Mouse (Mus musculus) thymus, postnatal 0 days (tissue): ENCODE measurements at regions not wholly inside any gene's neighbourhood (a gene's known extent, or its start where the extent isn't known, plus 50 kb on each side); places are given as distances from the start of the nearest gene placed in this dataset.
A peak's percentile ranks its signal among the peaks of the same experiment; 100 is the strongest.

Experiments
- DNase-seq: peaks from one replicate; pipeline ENCODE4 v3.0.0-alpha.2; 2015; ENCODE audit warnings: low spot score

GRCm38 (mm10) chr16:25042669-25043440 lies 243.8 kb upstream of the Tprg start:
- DNase-seq: no peak

GRCm38 (mm10) chr16:25044637-25045036 lies 242.0 kb upstream of the Tprg start:
- DNase-seq: no peak

DNA sequence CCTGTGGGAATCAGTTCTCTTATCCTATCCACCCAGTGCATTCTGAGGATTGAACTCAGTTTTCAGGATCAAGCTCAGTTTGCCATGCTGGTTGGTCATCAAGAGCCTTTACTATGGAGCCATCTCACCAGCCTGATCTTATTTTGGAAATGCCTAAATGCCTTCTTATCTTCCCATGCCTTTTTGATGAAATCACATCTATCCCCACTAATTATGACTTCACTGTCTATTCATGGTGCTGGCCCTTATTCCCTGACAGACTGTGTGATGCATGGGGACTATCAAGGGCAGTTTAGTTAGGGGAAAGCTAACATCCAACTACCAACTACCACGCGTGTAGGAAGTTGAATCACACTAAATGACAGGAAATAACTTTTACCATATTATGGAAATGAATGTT lies 238.9 kb upstream of the Tprg start:
- DNase-seq: no peak

GRCm38 (mm10) chr16:25049928-25050510 lies 236.6 kb upstream of the Tprg start:
- no peak for DNase-seq

- DNase-seq: no peak
These were observed 235.6 kb upstream of the Tprg start for GRCm38 (mm10) chr16:25051044-25051443.

DNA sequence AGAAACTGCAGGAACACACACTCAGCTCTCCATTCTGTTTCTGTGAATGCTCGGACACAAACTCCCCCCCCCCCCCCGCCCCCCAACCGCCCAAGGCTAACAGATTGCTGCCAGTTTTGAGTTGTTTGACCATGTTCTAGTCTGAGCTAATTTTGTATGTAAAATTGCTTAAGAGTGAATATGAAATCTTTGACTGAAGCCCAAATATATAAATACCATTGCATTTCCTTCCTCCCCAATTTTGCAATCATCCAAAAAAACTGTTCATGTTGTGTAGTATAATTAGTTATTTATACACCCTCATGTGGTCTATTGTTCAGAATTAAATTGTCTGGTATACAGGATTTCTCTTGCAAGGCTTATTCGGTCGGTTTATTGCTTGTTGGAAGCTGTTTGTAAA lies 234.2 kb upstream of the Tprg start:
- DNase-seq: no peak

DNA sequence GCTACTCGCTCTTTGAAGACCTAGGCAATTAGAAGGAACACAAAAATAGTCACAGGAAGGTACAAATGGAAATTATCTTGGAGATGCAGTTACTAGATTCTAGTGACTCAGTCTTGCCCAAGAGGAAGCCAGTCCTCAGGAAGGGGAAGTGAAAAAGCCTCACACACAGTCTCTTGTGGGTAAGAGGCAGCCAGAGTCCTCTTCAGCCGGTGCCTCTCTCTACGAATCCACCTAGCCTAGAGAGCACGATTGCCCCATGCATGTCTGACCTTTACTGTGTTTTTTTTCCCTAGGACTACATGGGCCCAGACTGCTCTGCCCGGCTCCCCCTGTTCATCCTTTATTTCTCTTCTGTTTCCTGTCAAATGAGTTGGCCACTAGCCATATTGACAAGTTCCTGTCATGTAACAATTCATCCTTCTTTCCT lies 233.7 kb upstream of the Tprg start:
- peak; percentile 12 for DNase-seq

DNA sequence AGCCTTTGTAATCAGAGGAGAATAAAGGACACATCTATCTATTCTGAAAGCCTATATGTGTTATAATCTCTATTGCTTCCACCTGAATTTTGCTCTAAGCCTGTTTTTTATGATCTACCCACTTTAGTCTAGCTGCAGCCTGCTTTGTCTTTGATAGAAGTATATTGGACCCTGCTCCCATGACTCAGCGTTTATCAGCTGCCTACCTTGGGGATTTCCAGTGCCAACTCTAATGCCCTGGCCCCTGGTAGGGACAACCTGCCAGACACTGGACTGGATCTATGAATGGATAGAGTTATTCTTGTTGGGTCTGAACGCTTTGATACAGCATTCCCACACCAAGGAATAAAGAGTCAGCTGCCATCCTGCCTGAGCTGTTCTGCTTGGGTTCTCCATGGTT lies 232.3 kb upstream of the Tprg start:
- no peak for DNase-seq

- peak; percentile 60 for DNase-seq
These were observed 231.2 kb upstream of the Tprg start for GRCm38 (mm10) chr16:25055376-25055775.

- no peak for DNase-seq
These were observed 228.4 kb upstream of the Tprg start for GRCm38 (mm10) chr16:25058051-25058747.

DNA sequence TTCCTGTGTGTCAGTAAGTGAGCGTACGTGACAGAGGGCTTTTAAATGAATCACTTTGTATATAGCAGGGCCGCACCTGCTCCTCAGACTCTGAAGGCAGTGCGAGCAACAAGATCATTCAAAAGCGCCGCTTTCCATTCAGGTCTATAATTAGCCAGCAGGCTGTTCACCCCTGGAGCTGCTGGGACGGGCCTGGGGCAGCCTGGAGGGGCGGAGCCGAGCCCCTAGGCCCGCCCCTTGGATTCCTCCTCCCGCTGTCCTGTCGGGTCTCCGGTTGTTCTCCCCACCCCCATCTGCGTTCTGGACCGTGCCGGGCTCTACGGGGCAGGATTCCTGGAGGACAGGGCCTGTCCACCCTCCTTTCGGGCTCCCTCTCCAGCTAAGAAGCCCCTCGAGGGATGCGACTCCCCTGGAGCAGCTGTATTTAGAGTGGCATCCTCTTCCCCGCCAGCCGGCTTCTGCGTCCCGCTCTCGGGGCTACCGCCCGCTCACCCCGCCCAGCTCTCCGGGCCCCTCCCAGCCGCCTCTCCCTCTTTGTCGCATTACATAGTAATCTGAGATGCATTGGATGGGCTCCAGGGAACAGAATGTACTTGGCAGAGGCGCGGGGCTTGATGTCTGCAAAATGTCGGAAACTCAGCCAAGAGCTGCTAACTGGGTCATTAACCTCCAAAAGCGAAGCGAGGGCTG lies 227.7 kb upstream of the Tprg start:
- DNase-seq: peak; percentile 78

- DNase-seq: no peak
These were observed 227.1 kb upstream of the Tprg start for GRCm38 (mm10) chr16:25059504-25059992.

DNA sequence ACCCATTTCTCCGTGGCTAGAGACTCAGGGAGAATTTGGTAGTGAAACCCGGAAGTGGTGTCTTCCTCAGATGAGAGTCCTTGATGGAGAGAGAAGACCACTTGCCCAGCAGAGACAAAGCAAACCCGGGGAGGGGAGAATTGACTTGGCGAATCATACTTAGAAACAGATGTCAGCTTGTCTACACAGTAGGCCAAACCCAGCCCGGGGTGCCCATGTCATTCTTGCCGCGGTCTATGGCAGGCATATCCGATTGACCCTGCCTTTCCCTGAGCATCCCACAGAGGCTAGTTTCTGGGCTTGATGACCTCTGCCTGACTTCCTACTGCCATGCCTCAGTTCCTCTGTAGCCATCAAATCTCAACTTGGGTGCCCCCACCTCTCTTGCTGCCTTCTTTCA lies 226.4 kb upstream of the Tprg start:
- DNase-seq: no peak

DNA sequence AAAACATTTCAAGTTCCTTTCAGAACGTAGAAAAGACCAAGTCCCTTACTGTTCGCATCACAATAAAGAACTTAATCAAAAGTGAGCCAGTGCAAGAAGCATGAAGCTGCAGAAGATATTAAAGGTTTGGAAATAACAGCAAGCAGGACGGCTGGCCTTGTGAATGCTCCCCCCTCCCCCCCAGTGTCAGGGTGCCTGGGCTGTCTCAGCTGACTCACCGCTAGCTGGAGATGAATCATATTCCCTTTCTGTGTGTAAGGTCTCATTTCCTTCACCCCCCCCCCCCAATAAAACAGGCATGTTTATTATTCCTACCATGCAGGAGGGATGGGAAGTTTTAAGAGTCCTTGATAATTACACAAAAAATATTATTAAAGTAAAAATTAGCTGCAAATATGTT lies 225.0 kb upstream of the Tprg start:
- DNase-seq: no peak

GRCm38 (mm10) chr16:25063981-25064380 lies 222.6 kb upstream of the Tprg start:
- no peak for DNase-seq

DNA sequence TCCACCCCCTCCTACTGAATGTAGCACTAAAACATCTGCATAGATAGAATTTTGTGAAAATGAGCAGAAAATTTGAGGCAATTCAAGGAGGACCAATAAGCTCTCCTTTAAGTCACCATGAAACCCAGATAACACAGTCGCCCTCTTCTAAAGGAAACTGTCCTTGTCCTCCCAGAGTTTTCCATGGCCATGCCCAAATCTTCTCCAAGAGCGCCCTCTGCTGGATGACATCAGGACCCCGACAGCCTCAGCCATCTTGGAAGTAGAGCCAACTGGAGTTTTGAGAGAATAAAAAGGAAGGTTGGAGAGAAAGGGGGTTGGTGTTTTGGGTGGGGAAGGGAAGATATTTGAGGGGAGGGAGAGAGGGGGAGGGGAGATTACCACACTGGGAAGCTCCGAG lies 222.1 kb upstream of the Tprg start:
- DNase-seq: peak; percentile 82

DNA sequence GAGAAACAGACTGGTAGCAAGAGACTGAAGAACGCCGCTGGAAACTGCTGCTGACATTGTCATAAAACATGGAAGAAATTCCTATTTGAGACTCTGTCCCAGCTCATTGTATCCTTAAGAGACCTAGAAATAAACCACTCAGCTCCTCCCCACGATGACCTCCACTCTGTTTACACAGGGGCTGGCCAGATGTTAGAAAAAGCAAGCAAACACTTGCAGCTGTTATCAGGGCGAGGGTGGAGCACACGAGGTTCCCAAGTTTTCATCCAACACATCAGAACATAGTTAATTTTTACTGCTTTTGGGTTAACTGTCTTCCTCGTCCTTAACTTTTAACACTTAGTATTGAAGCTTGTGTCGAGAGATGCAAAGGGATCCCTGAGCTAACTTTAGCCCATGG lies 219.8 kb upstream of the Tprg start:
- DNase-seq: no peak

DNA sequence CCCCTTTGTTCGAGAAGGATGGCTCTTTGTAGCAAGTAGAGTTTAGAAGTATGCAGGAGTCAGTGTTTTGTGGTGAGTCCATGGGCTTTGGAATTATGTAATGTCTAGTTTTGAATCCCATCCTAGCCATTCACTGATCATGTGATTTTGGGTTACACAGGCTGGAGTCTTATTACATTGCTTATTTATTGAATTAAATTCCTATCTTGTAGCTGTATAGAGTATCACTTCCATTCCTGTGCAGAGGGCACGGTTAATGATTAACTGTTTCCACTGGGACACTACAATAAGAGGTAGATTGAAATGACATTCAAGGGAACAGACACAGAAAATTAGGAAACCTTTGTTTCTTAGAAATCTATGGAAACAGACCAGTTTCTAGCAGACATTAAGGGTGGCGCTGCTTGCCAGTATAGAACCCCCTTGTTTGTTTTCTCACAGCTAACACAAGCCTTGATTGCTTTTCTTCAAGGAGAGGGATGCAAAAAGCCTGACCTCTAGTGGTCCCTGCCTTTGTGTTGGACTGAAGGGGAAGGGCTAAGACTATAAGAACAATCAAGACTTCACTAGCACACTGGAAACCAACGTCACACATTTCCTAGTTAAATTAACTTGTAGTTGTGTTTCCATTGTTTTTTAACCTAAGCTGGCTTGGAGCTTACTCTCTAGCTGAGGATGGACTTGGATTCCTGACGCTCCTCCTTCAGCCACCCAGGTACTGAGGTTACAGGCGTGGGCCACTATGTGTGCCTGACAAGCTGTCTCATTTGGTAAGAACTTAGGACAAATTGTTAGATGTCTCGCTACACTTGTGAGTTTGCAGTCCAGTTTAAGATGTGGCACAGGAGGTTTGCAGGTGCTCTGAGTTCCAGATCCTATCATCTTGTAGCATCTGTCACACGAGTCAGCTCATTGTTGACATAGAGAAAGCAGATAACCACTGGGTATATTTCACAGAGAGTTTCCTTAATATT lies 219.1 kb upstream of the Tprg start:
- peak; percentile 57 for DNase-seq

- DNase-seq: no peak
These were observed 205.8 kb upstream of the Tprg start for GRCm38 (mm10) chr16:25080811-25081210.

DNA sequence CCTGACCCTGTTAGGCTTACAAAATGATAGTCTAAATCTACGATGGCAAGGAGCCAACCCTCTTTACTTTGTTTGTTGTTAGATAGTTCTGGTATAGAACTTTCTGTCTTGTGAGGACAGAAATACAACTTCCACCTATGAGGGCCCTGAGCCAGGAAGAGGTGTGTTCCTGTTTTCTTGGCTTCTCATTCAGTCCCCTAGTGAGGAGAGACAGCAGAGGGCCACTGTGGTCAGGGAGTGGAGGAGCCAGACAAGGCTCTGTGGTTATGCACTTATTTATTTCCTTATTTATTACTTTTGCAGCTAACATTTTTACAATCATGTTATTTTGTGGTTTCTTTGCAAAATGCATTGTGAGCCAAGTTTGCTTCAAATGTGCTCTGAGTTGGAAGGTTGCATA lies 202.9 kb upstream of the Tprg start:
- DNase-seq: no peak
